Mouse (Mus musculus): ENCODE results near the gene Hist1h1t.
A peak's percentile ranks its signal among the peaks of the same experiment; 100 is the strongest.
"Not testable (repeated sequence)": the region's sequence is repeated elsewhere in the genome, so short reads cannot be mapped to it uniquely, and the experiment has no call there.

The Hist1h1t gene

GRCm38 (mm10) chr13:23699767-23700166 is 4.2 kb downstream of the Hist1h1t start:
- no peak for DNase-seq (ENCODE audit: low spot score in 2 of 2)

GRCm38 (mm10) chr13:23700786-23701520 is 5.3 kb downstream of the Hist1h1t start:
- peak; percentile 76 to 79 for DNase-seq (ENCODE audit: low spot score in 2 of 2)

GRCm38 (mm10) chr13:23702220-23702619 is 6.6 kb downstream of the Hist1h1t start:
- DNase-seq (ENCODE audit: low spot score in 2 of 2): no peak

GRCm38 (mm10) chr13:23702801-23703200 is 7.2 kb downstream of the Hist1h1t start:
- not testable (repeated sequence) for DNase-seq (ENCODE audit: low spot score in 2 of 2)

GRCm38 (mm10) chr13:23705751-23706356 is 10.2 kb downstream of the Hist1h1t start:
- no peak for DNase-seq (ENCODE audit: low spot score in 2 of 2)

GRCm38 (mm10) chr13:23706771-23707170 is 11.2 kb downstream of the Hist1h1t start:
- no peak for DNase-seq (ENCODE audit: low spot score in 2 of 2)

- DNase-seq (ENCODE audit: low spot score in 2 of 2): no peak
Observed at GRCm38 (mm10) chr13:23708041-23708440, 12.4 kb downstream of the Hist1h1t start.

- no peak for DNase-seq (ENCODE audit: low spot score in 2 of 2)
Observed at GRCm38 (mm10) chr13:23708654-23709053, 13.0 kb downstream of the Hist1h1t start.

GRCm38 (mm10) chr13:23709714-23710373 is 14.2 kb downstream of the Hist1h1t start:
- DNase-seq (ENCODE audit: low spot score in 2 of 2): no peak

GRCm38 (mm10) chr13:23710374-23711089 is 14.9 kb downstream of the Hist1h1t start, which contains the start of gene Hfe:
Gene Hfe, minus strand, starts transcription at chr13:23710854.
- peak; percentile 71 to 77 for DNase-seq (ENCODE audit: low spot score in 2 of 2)

GRCm38 (mm10) chr13:23716261-23717042 is 20.8 kb downstream of the Hist1h1t start:
- no peak for DNase-seq (ENCODE audit: low spot score in 2 of 2)

- peak in 1 of 2 experiments; percentile 2 for DNase-seq (ENCODE audit: low spot score in 2 of 2)
Observed at GRCm38 (mm10) chr13:23717176-23717575, 21.6 kb downstream of the Hist1h1t start.

GRCm38 (mm10) chr13:23717593-23718245 is 22.1 kb downstream of the Hist1h1t start:
- DNase-seq (ENCODE audit: low spot score in 2 of 2): peak in 1 of 2 experiments; percentile 1

GRCm38 (mm10) chr13:23724239-23724638 is 28.6 kb downstream of the Hist1h1t start:
- peak in 1 of 2 experiments; percentile 1 for DNase-seq (ENCODE audit: low spot score in 2 of 2)

- no peak for DNase-seq (ENCODE audit: low spot score in 2 of 2)
Observed at GRCm38 (mm10) chr13:23725213-23725612, 29.6 kb downstream of the Hist1h1t start.

- peak in 1 of 2 experiments; percentile 3 for DNase-seq (ENCODE audit: low spot score in 2 of 2)
Observed at GRCm38 (mm10) chr13:23728472-23729191, 33.0 kb downstream of the Hist1h1t start.

GRCm38 (mm10) chr13:23729192-23729525 is 33.5 kb downstream of the Hist1h1t start:
- DNase-seq (ENCODE audit: low spot score in 2 of 2): peak; percentile 34 to 36

- peak in 1 of 2 experiments; percentile 3 for DNase-seq (ENCODE audit: low spot score in 2 of 2)
Observed at GRCm38 (mm10) chr13:23729706-23730105, 34.1 kb downstream of the Hist1h1t start.

GRCm38 (mm10) chr13:23730479-23730878 is 34.9 kb downstream of the Hist1h1t start:
- no peak for DNase-seq (ENCODE audit: low spot score in 2 of 2)
